Mouse (Mus musculus): ENCODE results near the gene Pcgf1. TPM values are rescaled to one million over a fixed set of nuclear protein-coding genes. Genes with fewer than 3 reads are reported as not detected.

The Pcgf1 gene
- total RNA-seq, 1 experiment from 2014 or later = 64.2 TPM

GRCm38 (mm10) chr6:83122961-83123360, 45.3 kb downstream of the Pcgf1 start:
- DNase-seq = no peak

GRCm38 (mm10) chr6:83124851-83125312, 47.2 kb downstream of the Pcgf1 start:
- peak; percentile 87 for DNase-seq

GRCm38 (mm10) chr6:83125331-83125730, 47.7 kb downstream of the Pcgf1 start, which contains the start of gene Ino80b:
Gene Ino80b (minus strand): TSS chr6:83125431.
- DNase-seq = no peak

- no peak for DNase-seq
Observed at GRCm38 (mm10) chr6:83127419-83127818, 49.8 kb downstream of the Pcgf1 start.

Small RNA genes lying within 50 kb of the gene (microRNA-seq; reads per million reads assigned to microRNA genes)
- gene Mir3470a (0 reads per million in 2 experiments), gene Mir7040 (0 to 0.34 reads per million in 2 experiments)

Other genes with a start within 250 kb of the Pcgf1 start
- gene Sema4f, start 138.1 kb upstream of the Pcgf1 start, total RNA-seq (2021) = 1.00 and 1.4 TPM in 2 replicates
- not detected in 2 replicates for gene M1ap, start 131.0 kb upstream of the Pcgf1 start, total RNA-seq (2021)
- 10.1 and 15.9 TPM in 2 replicates for gene Dok1, start 44.4 kb upstream of the Pcgf1 start, total RNA-seq (2021)
- 2.3 and 2.5 TPM in 2 replicates for gene Loxl3, start 43.7 kb upstream of the Pcgf1 start, total RNA-seq (2021)
- gene Aup1, start 23.3 kb upstream of the Pcgf1 start, total RNA-seq (2021) = 214 TPM in 2 replicates
- 59.1 and 70.1 TPM in 2 replicates for gene Htra2, start 22.6 kb upstream of the Pcgf1 start, total RNA-seq (2021)
- gene Dqx1, start 20.0 kb upstream of the Pcgf1 start, total RNA-seq (2021) = 4.0 and 4.4 TPM in 2 replicates
- 14.0 and 14.2 TPM in 2 replicates for gene Tlx2, start 7.6 kb upstream of the Pcgf1 start, total RNA-seq (2021)
- gene Lbx2, start 8.5 kb downstream of the Pcgf1 start, total RNA-seq (2021) = 11.6 and 22.8 TPM in 2 replicates
- 10.3 and 10.4 TPM in 2 replicates for gene Ccdc142, start 23.7 kb downstream of the Pcgf1 start, total RNA-seq (2021)
- gene Gm42688, start 23.7 kb downstream of the Pcgf1 start, total RNA-seq (2021) = 10.6 and 12.1 TPM in 2 replicates
- gene Mrpl53, start 31.2 kb downstream of the Pcgf1 start, total RNA-seq (2021) = 92.9 and 112 TPM in 2 replicates
- gene Mogs, start 37.6 kb downstream of the Pcgf1 start, total RNA-seq (2021) = 76.1 and 82.2 TPM in 2 replicates
- 92.3 and 118 TPM in 2 replicates for gene Wbp1, start 43.7 kb downstream of the Pcgf1 start, total RNA-seq (2021)
- 24.3 and 31.3 TPM in 2 replicates for gene Ino80b, start 47.6 kb downstream of the Pcgf1 start, total RNA-seq (2021)
- 17.6 and 22.6 TPM in 2 replicates for gene Rtkn, start 57.6 kb downstream of the Pcgf1 start, total RNA-seq (2021)
- gene Wdr54, start 78.5 kb downstream of the Pcgf1 start, total RNA-seq (2021) = 1.2 and 5.1 TPM in 2 replicates
- gene 1700003E16Rik, start 78.5 kb downstream of the Pcgf1 start, total RNA-seq (2021) = 0.61 and 1.2 TPM in 2 replicates
- 138 and 172 TPM in 2 replicates for gene Dctn1, start 88.1 kb downstream of the Pcgf1 start, total RNA-seq (2021)
- gene Slc4a5, start 142.0 kb downstream of the Pcgf1 start, total RNA-seq (2021) = 0.12 TPM in 1 of 2 replicates, not detected in the other
- 29.2 and 47.6 TPM in 2 replicates for gene Mthfd2, start 248.0 kb downstream of the Pcgf1 start, total RNA-seq (2021)
- 81.3 and 81.9 TPM in 2 replicates for gene Mob1a, start 248.1 kb downstream of the Pcgf1 start, total RNA-seq (2021)